Mouse (Mus musculus): ENCODE measurements around the gene Btg3. TPM values are rescaled to one million over a fixed set of nuclear protein-coding genes. Genes with fewer than 3 reads are reported as not detected.

Btg3 gene
- polyA plus RNA-seq, 1 experiment from 2014 or later = 40.3 TPM

DNA sequence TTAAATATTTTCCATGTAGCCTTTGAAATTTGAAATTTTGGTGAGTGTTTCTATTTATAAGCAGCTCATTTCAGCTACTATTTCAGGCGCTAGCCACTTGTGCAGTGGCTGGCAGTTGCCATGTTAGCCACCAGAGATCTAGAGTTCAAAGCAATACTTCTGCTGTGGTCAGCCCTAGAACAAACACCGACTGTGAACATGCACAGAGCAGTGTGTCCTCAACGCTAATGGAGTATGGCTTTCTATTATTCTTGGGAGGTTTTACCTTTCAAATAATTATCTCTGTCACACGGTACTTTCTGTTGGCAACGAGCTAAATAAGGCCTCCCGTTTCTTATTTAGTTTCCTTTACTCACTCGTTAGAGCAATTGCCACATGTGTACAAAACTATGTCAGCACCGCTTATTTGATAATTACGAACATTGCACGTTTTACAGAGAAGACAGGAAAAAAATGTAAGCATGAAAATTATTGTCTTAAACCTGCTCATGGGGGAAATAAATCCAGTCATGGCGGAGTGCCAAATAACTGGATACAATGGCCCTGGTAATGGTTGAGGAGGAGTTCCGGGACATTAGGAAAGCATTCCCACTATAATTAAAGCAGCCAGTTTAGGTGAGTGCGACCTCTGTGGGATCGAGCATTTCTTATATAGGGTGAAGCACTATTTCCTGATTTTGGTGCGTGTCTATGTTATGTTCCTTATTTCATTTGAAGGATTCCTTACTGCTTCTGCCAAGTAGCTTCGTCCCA is 63.7 kb downstream of the Btg3 start:
- no peaks in the 10 kb centered on the region for H3K36me3 ChIP-seq (ENCODE audit: control insufficient read depth, insufficient read depth, low read length)
- H3K27me3 ChIP-seq (ENCODE audit: control insufficient read depth, insufficient read depth, low read length) = no peaks in the 10 kb centered on the region
- H3K27ac ChIP-seq (ENCODE audit: low read depth, low read length) = no peak overlapping the region
- WGBS = 66% methylated on average over 16 of the region's 16 CpGs
- no peak overlapping the region for H3K4me3 ChIP-seq (ENCODE audit: low read depth, low read length)
- H3K4me1 ChIP-seq (ENCODE audit: control insufficient read depth, insufficient read depth, low read length) = peaks cover 3% of the 10 kb centered on the region; the same call in 1 of the 2 replicates
- no peak for ATAC-seq (ENCODE audit: insufficient read depth, low FRiP score, low TSS enrichment)
- no peak for DNase-seq (ENCODE audit: low spot score)
- no peak overlapping the region for H3K9ac ChIP-seq (ENCODE audit: low read length)
- no peak overlapping the region for H3K4me2 ChIP-seq (ENCODE audit: low read depth)
- no peaks in the 10 kb centered on the region for H3K9me3 ChIP-seq (ENCODE audit: control insufficient read depth, low read length)

DNA sequence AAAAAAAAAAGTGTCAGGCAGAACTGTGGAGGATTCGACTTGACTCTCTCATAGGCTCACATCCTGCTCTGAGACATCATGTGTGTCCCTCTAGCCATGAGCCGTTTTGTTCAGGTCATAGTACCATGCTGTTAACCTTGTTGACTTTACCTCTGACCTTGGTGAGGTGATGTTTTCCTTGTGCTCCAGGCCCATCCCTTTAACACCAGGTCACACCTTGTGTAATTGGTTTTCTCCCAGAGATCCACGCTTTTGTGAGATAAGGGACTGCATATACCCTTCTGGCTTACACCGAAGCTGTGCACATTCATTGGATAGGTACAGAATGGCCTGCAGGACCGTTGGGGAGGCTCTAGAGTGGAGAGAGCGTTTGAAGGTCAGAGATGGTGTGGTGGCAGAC is 67.7 kb downstream of the Btg3 start:
- ATAC-seq (ENCODE audit: insufficient read depth, low FRiP score, low TSS enrichment) (no peak), DNase-seq (ENCODE audit: low spot score) (no peak)
- no peaks in the 10 kb centered on the region for H3K36me3 ChIP-seq (ENCODE audit: control insufficient read depth, insufficient read depth, low read length)
- H3K27ac ChIP-seq (ENCODE audit: low read depth, low read length) = no peak overlapping the region
- WGBS = 86% methylated on average over 6 of the region's 6 CpGs
- no peak overlapping the region for H3K4me3 ChIP-seq (ENCODE audit: low read depth, low read length)
- H3K4me2 ChIP-seq (ENCODE audit: low read depth) = no peak overlapping the region
- no peaks in the 10 kb centered on the region for H3K27me3 ChIP-seq (ENCODE audit: control insufficient read depth, insufficient read depth, low read length)
- H3K4me1 ChIP-seq (ENCODE audit: control insufficient read depth, insufficient read depth, low read length) = no peaks in the 10 kb centered on the region; the same call in 1 of the 2 replicates
- H3K9me3 ChIP-seq (ENCODE audit: control insufficient read depth, low read length) = no peaks in the 10 kb centered on the region
- no peak overlapping the region for H3K9ac ChIP-seq (ENCODE audit: low read length)

DNA sequence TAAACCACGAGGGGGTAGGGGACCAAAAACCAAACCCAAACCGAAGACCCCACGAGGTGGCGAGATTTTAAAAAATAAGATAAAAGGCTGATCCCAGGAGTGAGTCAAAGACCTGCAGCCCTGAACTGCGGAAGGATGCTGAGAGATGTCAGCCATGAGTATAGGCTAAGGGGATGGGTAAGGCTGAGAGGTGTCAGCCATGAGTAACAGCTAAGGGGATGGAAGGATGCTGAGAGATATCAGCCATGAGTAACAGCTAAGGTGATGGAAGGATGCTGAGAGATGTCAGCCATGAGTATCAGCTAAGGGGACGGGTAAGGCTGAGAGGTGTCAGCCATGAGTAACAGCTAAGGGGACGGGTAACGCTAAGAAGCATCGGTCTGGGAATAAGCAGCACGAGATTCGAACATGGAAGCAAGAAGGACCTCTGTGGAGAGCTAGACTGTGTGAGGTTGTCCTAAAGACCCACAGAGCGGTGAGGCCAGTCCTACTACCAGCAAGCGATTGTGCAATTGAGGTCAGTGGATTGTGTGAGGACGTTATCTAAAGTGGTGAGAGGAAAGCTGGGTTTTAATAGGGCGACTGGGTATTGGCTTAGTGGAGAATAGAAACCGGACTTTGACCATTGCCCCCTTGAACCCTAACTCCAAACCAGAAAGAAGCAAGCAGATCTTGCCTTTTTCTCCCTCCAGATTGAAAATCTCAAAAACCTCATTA is 69.4 kb downstream of the Btg3 start:
- no peak overlapping the region for H3K9ac ChIP-seq (ENCODE audit: low read length)
- ATAC-seq (ENCODE audit: insufficient read depth, low FRiP score, low TSS enrichment) = no peak
- WGBS = 93% methylated on average over 16 of the region's 16 CpGs

DNA sequence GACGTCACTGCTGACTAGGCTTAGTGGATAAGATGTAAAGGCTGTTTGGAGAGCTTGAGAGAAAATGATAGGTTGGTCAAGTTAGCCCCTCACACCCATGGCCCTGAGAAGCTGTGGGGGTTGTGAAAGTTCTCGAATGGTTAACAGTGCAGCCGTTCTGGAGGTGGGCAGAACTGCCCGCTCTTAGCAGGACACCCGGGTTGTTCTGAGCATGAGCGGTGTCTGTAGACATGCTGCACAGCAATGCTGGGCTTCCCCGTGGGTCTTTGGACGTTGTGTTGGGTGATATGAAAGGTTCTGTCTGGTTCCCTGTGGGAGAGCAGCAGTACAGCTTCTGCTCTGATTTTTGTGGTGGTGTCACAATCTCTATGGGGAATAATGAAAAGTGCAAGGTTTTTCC is 70.4 kb downstream of the Btg3 start:
- H3K4me2 ChIP-seq (ENCODE audit: low read depth) = no peak overlapping the region
- WGBS = 89% methylated on average over 8 of the region's 8 CpGs
- H3K27me3 ChIP-seq (ENCODE audit: control insufficient read depth, insufficient read depth, low read length) = no peaks in the 10 kb centered on the region
- DNase-seq (ENCODE audit: low spot score) (no peak), ATAC-seq (ENCODE audit: insufficient read depth, low FRiP score, low TSS enrichment) (no peak)
- H3K4me1 ChIP-seq (ENCODE audit: control insufficient read depth, insufficient read depth, low read length) = no peaks in the 10 kb centered on the region
- H3K4me3 ChIP-seq (ENCODE audit: low read depth, low read length) = no peak overlapping the region
- no peak overlapping the region for H3K27ac ChIP-seq (ENCODE audit: low read depth, low read length)
- no peaks in the 10 kb centered on the region for H3K36me3 ChIP-seq (ENCODE audit: control insufficient read depth, insufficient read depth, low read length)
- no peak overlapping the region for H3K9ac ChIP-seq (ENCODE audit: low read length)
- H3K9me3 ChIP-seq (ENCODE audit: control insufficient read depth, low read length) = no peaks in the 10 kb centered on the region

More for the DNA sequence above, 69.4 kb downstream of the Btg3 start:
- no peaks in the 10 kb centered on the region for H3K27me3 ChIP-seq (ENCODE audit: control insufficient read depth, insufficient read depth, low read length)
- H3K4me1 ChIP-seq (ENCODE audit: control insufficient read depth, insufficient read depth, low read length) = no peaks in the 10 kb centered on the region
- H3K36me3 ChIP-seq (ENCODE audit: control insufficient read depth, insufficient read depth, low read length) = no peaks in the 10 kb centered on the region
- no peak overlapping the region for H3K27ac ChIP-seq (ENCODE audit: low read depth, low read length)
- H3K4me2 ChIP-seq (ENCODE audit: low read depth) = no peak overlapping the region
- H3K4me3 ChIP-seq (ENCODE audit: low read depth, low read length) = no peak overlapping the region
- H3K9me3 ChIP-seq (ENCODE audit: control insufficient read depth, low read length) = no peaks in the 10 kb centered on the region
- DNase-seq (ENCODE audit: low spot score) = no peak

DNA sequence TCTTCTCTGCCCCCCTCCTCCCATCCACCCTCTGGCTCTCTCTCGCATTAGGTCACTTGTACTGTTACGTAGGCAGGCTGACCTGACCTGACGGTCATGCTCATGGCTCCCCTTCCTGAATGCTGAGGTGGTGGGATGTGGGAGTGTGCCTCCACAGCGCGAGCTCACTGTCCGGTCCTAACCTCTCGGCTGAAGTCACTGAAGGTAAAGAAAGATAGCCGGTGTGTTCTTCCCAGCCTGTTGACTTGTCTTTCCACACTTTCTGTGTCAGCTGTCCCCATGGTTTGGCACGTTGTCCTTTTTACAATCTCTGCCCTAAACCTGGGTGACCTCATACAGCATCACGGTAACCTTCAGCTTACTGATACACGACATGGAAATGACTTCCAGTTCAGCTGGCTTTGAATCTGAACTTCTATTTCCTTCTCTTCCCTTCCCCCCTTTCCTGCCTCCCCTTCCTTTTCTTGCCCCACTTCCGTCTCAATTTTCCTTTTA is 71.3 kb downstream of the Btg3 start:
- no peak overlapping the region for H3K4me2 ChIP-seq (ENCODE audit: low read depth)
- no peaks in the 10 kb centered on the region for H3K27me3 ChIP-seq (ENCODE audit: control insufficient read depth, insufficient read depth, low read length)
- ATAC-seq (ENCODE audit: insufficient read depth, low FRiP score, low TSS enrichment) (no peak), DNase-seq (ENCODE audit: low spot score) (no peak)
- WGBS = 92% methylated on average over 12 of the region's 12 CpGs
- H3K4me1 ChIP-seq (ENCODE audit: control insufficient read depth, insufficient read depth, low read length) = no peaks in the 10 kb centered on the region
- no peaks in the 10 kb centered on the region for H3K9me3 ChIP-seq (ENCODE audit: control insufficient read depth, low read length)
- H3K4me3 ChIP-seq (ENCODE audit: low read depth, low read length) = no peak overlapping the region
- no peak overlapping the region for H3K9ac ChIP-seq (ENCODE audit: low read length)
- H3K36me3 ChIP-seq (ENCODE audit: control insufficient read depth, insufficient read depth, low read length) = no peaks in the 10 kb centered on the region
- no peak overlapping the region for H3K27ac ChIP-seq (ENCODE audit: low read depth, low read length)

DNA sequence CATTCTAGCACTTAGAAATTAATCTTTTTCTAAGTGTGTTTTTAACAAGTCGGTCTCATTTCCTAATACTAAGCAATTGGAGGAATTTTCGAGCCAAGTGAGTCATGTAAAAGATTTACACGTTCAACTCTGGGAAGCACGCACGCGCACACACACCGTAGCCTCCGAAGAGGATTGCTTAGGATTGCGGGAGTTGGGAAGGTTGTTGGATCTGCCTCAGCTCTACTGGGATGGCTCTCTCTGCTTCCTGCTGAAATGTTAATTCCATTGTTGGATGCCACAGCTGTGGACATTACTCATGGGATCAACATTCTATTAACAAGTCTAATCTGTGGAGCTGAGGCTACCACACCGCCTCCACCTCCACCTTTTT is 74.3 kb downstream of the Btg3 start:
- ATAC-seq (ENCODE audit: insufficient read depth, low FRiP score, low TSS enrichment) (no peak), DNase-seq (ENCODE audit: low spot score) (peak; percentile 52)
- Histone ChIP-seq H3K9me3 (ENCODE audit: control insufficient read depth, low read length) (no peaks in the 10 kb centered on the region), H3K4me2 (ENCODE audit: low read depth) (peak overlapping the region; percentile 75), H3K9ac (ENCODE audit: low read length) (peak overlapping the region; percentile 87), H3K4me3 (ENCODE audit: low read depth, low read length) (peak overlapping the region; percentile 89), H3K27me3 (ENCODE audit: control insufficient read depth, insufficient read depth, low read length) (no peaks in the 10 kb centered on the region), H3K27ac (ENCODE audit: low read depth, low read length) (no peak overlapping the region), H3K36me3 (ENCODE audit: control insufficient read depth, insufficient read depth, low read length) (no peaks in the 10 kb centered on the region), H3K4me1 (ENCODE audit: control insufficient read depth, insufficient read depth, low read length) (no peaks in the 10 kb centered on the region)
- WGBS = 9% methylated on average over 10 of the region's 10 CpGs

DNA sequence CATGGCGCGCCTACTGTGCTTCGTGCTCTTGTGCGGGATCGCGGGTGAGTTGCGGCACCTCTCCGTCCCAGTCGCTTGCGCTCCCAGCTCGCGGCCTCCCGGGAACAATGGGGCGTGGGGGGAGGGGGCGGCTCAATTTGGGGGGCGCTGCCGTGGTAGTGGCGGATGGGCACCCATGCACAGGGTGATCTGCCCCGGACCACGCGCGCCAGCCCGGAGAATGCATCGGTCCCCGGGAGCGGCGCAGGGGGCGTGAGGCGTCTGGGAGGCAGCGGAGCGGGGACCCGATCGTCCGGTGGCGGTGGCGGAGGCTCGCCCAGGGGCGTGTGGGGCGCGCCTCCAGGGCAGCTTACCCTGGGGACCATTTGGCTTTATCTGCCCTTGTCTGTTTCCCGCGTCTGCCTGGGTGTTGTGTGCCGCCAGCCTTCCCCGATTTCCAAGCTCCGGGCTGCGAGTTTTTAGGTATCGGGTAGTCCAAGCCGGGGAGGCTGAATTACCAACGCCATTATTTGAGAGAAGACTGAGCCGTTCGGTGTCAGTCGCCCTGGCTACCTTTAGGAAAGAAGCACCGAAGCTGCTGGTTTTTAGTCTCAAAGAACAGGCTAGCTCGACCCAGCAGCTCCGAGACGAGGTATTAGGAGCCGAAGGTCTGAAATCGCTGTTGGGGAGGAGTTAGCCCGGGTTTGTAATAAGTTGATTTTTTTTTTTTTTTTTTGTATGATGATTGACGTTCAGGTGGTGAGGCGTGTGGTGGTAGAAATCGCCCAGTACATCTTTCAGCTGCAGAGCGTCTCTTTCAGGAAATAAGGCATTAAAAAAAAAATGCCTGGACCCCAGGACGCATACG is 74.9 kb downstream of the Btg3 start:
- Histone ChIP-seq H3K9me3 (ENCODE audit: control insufficient read depth, low read length) (no peaks in the 10 kb centered on the region), H3K4me3 (ENCODE audit: low read depth, low read length) (peak overlapping the region; percentile 89), H3K27ac (ENCODE audit: low read depth, low read length) (peak overlapping the region; percentile 84), H3K9ac (ENCODE audit: low read length) (peak overlapping the region; percentile 87), H3K4me2 (ENCODE audit: low read depth) (peak overlapping the region; percentile 75), H3K36me3 (ENCODE audit: control insufficient read depth, insufficient read depth, low read length) (no peaks in the 10 kb centered on the region), H3K4me1 (ENCODE audit: control insufficient read depth, insufficient read depth, low read length) (no peaks in the 10 kb centered on the region), H3K27me3 (ENCODE audit: control insufficient read depth, insufficient read depth, low read length) (no peaks in the 10 kb centered on the region)
- under 1% methylated on average over 61 of the region's 65 CpGs for WGBS
- DNase-seq (ENCODE audit: low spot score) = peak; percentile 46
- ATAC-seq (ENCODE audit: insufficient read depth, low FRiP score, low TSS enrichment) = peak; percentile 68

DNA sequence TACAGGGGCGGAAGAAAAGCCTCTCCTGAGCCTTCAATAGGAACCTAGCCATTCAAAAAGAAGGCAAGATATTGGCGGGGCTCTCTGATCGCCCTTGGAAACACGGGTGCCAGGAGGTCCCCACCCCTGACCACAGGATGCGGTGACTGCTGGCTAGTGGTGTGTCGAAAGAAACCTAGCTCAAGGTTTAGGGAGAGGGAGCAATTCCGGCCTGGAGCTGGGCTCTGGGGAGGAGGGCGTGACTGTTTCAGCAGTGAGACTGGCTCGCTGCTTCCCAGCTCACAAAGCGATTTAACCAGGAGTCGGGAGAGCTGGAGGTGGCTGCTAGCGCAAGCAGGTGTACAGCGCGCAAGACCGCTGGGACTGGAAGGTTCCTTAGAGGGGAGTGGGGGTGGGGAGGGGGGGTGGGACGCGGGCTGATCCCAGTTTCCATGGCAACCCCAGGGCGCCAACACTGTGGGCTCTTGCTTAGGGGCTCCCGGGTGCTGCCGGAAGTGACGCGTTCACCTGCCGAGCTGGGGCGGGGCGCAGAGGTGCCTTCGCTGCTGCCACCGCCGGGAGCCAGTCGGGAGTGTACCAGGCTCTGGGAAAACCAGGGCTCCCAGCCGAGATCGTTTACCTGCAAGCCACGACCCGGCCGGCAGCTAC is 75.7 kb downstream of the Btg3 start, which contains the start of gene Cxadr:
Cxadr (plus strand) TSS at position 307 of the 648 bp plus-strand sequence.
- DNase-seq (ENCODE audit: low spot score) (peak; percentile 90), ATAC-seq (ENCODE audit: insufficient read depth, low FRiP score, low TSS enrichment) (peak; percentile 95)
- peak within 1 kb of the TSS; percentile 84 for H3K27ac ChIP-seq (ENCODE audit: low read depth, low read length)
- peak within 1 kb of the TSS; percentile 75 for H3K4me2 ChIP-seq (ENCODE audit: low read depth)
- no peaks in the 10 kb centered on the region for H3K27me3 ChIP-seq (ENCODE audit: control insufficient read depth, insufficient read depth, low read length)
- under 1% methylated on average over 31 of the region's 34 CpGs for WGBS
- peak within 1 kb of the TSS; percentile 87 for H3K9ac ChIP-seq (ENCODE audit: low read length)
- H3K36me3 ChIP-seq (ENCODE audit: control insufficient read depth, insufficient read depth, low read length) = no peaks in the 10 kb centered on the region
- H3K4me3 ChIP-seq (ENCODE audit: low read depth, low read length) = peak within 1 kb of the TSS; percentile 89
- no peaks in the 10 kb centered on the region for H3K4me1 ChIP-seq (ENCODE audit: control insufficient read depth, insufficient read depth, low read length)
- H3K9me3 ChIP-seq (ENCODE audit: control insufficient read depth, low read length) = no peaks in the 10 kb centered on the region

Data from neural tube, embryonic 11.5 days (tissue).